Mouse (Mus musculus) intestine, postnatal 0 days (tissue): Measurements from ENCODE around the gene Ran. TPM values are rescaled to one million over a fixed set of nuclear protein-coding genes. Genes with fewer than 3 reads are reported as not detected.

Source experiments
- ATAC-seq: fragments of 200-750 bp; cut with Nextera tagmentation; 2 replicates; pipeline ENCODE4 v1.8.0; 2017; ENCODE audit warnings: mild to moderate bottlenecking, moderate TSS enrichment, moderate library complexity
- H3K27ac ChIP-seq: fragments of 300-500 bp; sonication (generic); 2 replicates; pipeline ENCODE4 v1.5.1; 2014; ENCODE audit warnings: mild to moderate bottlenecking, low read depth, low read length, moderate library complexity
- H3K27me3 ChIP-seq: fragments of 300-500 bp; sonication (generic); replicated peaks from 2 replicates; pipeline ENCODE4 v1.6.1; 2014; ENCODE audit warnings: low read length, mixed read lengths; ENCODE audit not compliant: control insufficient read depth, insufficient read depth
- H3K36me3 ChIP-seq: fragments of 300-500 bp; sonication (generic); 2 replicates; pipeline ENCODE4 v1.6.1; 2014; ENCODE audit warnings: mild to moderate bottlenecking, moderate library complexity; ENCODE audit not compliant: control insufficient read depth, insufficient read depth
- H3K4me1 ChIP-seq: fragments of 300-500 bp; sonication (generic); replicated peaks from 2 replicates; pipeline ENCODE4 v1.6.1; 2014; ENCODE audit warnings: antibody characterized with exemption, low read length, mixed read lengths; ENCODE audit not compliant: control insufficient read depth, insufficient read depth
- H3K4me2 ChIP-seq: fragments of 300-500 bp; sonication (generic); replicated peaks from 2 replicates; pipeline ENCODE4 v1.6.1; 2014; ENCODE audit warnings: low read depth, mild to moderate bottlenecking, moderate library complexity
- H3K4me3 ChIP-seq: fragments of 300-500 bp; sonication (generic); 2 replicates; pipeline ENCODE4 v1.5.1; 2014; ENCODE audit warnings: low read depth, low read length
- H3K9ac ChIP-seq: fragments of 300-500 bp; sonication (generic); 2 replicates; pipeline ENCODE4 v1.6.1; 2014; ENCODE audit warnings: mild to moderate bottlenecking, low read depth, low read length
- H3K9me3 ChIP-seq: fragments of 300-500 bp; sonication (generic); 2 replicates; pipeline ENCODE4 v1.6.1; 2016; ENCODE audit warnings: mixed run types; ENCODE audit not compliant: control insufficient read depth
- CTCF ChIP-seq: sonication (generic); IDR thresholded peaks from 2 replicates; pipeline ENCODE4 v1.5.1; 2016; ENCODE audit warnings: low read depth, mild to moderate bottlenecking, control low read depth, antibody characterized with exemption, moderate library complexity
- WGBS: fragments of 180-500 bp; shearing (Covaris S2); extraction: QIAGEN DNeasy Blood & Tissue Kit; methylation state at CpG from one replicate; pipeline ENCODE4 v1.1.7; 2014; 5-methylcytosine and 5-hydroxymethylcytosine counted together
- polyA plus RNA-seq: library from polyadenylated mRNA; unstranded; fragments of >200 nt; fragmentation: Nextera tagmentation; extraction: Ambion mirVana; gene quantifications from 2 replicates; pipeline ENCODE4 v1.2.1, GENCODE M21; 2015

Gene Ran
- polyA plus RNA-seq, 1 experiment from 2014 or later, result 196 TPM

GRCm38 (mm10) chr5:128980857-128981256 lies 39.0 kb upstream of the Ran start:
- Histone ChIP-seq H3K27ac (no peak overlapping the region), H3K9ac (no peak overlapping the region), H3K4me1 (no peaks in the 10 kb centered on the region), H3K9me3 (no peaks in the 10 kb centered on the region), H3K27me3 (no peaks in the 10 kb centered on the region), H3K4me2 (no peak overlapping the region), H3K4me3 (no peak overlapping the region), H3K36me3 (peaks cover 13% of the 10 kb centered on the region; the same call in 1 of the 2 replicates)
- WGBS, result 63% methylated on average over 7 of the region's 7 CpGs
- ATAC-seq, result no peak
- TF ChIP-seq CTCF, result no peak

DNA sequence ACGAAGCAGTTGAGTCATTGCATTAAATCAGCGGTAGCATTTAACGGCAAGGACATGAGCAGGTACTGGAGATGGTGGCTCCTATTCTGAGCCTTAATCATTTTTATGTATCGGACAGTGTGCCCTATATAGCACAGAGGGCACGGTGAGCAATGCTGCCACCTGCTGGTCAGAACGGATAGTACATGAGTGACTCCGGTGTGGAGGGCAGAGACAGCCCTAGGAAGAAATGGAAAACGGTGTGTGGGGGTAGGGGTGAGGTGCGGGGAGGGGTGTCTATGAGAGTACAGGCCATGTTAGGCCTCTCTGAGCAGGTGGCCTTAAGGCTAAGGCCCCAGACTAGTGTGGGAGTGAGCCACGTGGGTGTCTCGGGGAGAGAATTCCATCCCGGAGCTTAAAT lies 38.3 kb upstream of the Ran start:
- 25% methylated on average over 12 of the region's 12 CpGs for WGBS
- H3K4me1 ChIP-seq, result no peaks in the 10 kb centered on the region
- no peak overlapping the region for H3K9ac ChIP-seq
- no peak overlapping the region for H3K4me2 ChIP-seq
- H3K9me3 ChIP-seq, result no peaks in the 10 kb centered on the region
- H3K27me3 ChIP-seq, result no peaks in the 10 kb centered on the region
- no peak overlapping the region for H3K4me3 ChIP-seq
- peaks cover 16% of the 10 kb centered on the region; the same call in 1 of the 2 replicates for H3K36me3 ChIP-seq
- ATAC-seq, result peak; percentile 36; the same call in 1 of the 2 replicates
- H3K27ac ChIP-seq, result no peak overlapping the region
- TF ChIP-seq CTCF, result peak; percentile 91

GRCm38 (mm10) chr5:128984536-128984935 lies 35.3 kb upstream of the Ran start:
- Histone ChIP-seq H3K9me3 (no peaks in the 10 kb centered on the region), H3K4me2 (no peak overlapping the region), H3K27ac (no peak overlapping the region), H3K4me3 (no peak overlapping the region), H3K4me1 (no peaks in the 10 kb centered on the region), H3K27me3 (no peaks in the 10 kb centered on the region), H3K9ac (no peak overlapping the region), H3K36me3 (peaks cover 16% of the 10 kb centered on the region; the same call in 1 of the 2 replicates)
- WGBS, result 87% methylated on average over 6 of the region's 6 CpGs
- TF ChIP-seq CTCF, result no peak
- no peak for ATAC-seq

DNA sequence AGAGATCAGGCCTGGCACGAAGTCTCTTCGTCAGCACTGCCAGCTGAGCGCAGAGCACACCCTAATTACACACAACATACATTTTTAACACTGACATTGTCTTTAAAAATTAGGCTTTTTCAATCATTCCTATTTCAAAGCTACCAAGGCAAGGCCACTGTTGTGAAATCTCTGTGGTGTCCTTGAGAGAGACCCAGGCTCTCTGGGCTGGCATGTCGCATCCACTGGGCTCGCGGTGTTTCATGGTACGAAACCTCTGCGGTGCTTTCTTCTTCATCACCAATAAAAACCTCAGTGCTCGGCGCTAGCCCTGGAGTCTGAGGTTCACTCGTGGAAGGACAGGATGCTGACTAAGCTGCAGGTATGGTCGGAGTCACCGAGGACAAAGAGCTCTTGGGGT lies 33.9 kb upstream of the Ran start:
- 91% methylated on average over 13 of the region's 13 CpGs for WGBS
- H3K9ac ChIP-seq, result no peak overlapping the region
- no peak overlapping the region for H3K27ac ChIP-seq
- H3K4me3 ChIP-seq, result no peak overlapping the region
- no peak for ATAC-seq
- H3K4me2 ChIP-seq, result no peak overlapping the region
- H3K36me3 ChIP-seq, result peaks cover 20% of the 10 kb centered on the region
- no peaks in the 10 kb centered on the region for H3K27me3 ChIP-seq
- no peaks in the 10 kb centered on the region for H3K4me1 ChIP-seq
- no peak for TF ChIP-seq CTCF
- no peaks in the 10 kb centered on the region for H3K9me3 ChIP-seq

DNA sequence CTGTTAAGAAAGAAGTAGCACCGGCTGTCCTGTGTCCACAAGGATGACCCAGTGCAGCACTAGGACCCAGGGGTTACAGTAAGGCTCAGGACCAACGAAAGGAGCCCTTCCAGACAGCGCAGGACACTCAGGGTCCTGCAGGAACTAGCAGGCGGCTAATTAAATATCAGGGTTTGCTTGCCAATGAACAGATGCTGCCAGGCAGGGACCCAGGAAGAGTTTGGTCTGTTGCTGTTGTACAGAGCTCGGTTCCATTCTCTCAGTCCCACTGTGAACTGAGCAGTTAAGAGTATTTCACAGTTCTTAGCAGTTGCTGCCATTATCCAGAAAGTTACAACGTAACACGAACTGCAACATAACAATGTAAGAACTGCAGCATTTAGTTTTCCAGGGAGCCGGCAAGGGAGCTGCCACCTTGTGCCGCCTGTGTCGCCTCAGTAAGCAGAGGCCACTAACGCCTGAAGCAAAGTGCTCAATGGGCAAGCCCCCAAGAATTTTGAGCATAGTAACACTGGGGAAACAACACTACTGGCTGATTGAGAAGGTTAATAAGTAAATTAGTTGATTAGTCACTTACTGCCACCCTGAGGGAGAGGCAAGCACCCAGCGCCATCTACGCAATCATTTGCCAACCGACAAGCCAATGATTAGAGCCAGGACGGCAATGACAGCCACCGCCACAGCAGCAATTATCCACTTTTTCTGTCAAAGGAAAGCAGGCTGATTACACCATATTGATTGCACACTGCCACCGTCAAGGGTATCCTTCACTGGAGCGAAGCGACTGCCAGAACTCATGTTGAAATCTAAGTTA lies 32.5 kb upstream of the Ran start:
- H3K36me3 ChIP-seq, result peaks cover 29% of the 10 kb centered on the region
- H3K9ac ChIP-seq, result no peak overlapping the region
- H3K4me1 ChIP-seq, result no peaks in the 10 kb centered on the region
- H3K27ac ChIP-seq, result no peak overlapping the region
- 82% methylated on average over 19 of the region's 19 CpGs for WGBS
- H3K4me2 ChIP-seq, result no peak overlapping the region
- H3K9me3 ChIP-seq, result no peaks in the 10 kb centered on the region
- no peak overlapping the region for H3K4me3 ChIP-seq
- no peak for TF ChIP-seq CTCF
- ATAC-seq, result no peak
- H3K27me3 ChIP-seq, result no peaks in the 10 kb centered on the region

GRCm38 (mm10) chr5:129000706-129001468 lies 19.0 kb upstream of the Ran start:
- Histone ChIP-seq H3K27me3 (no peaks in the 10 kb centered on the region), H3K36me3 (no peaks in the 10 kb centered on the region; the same call in 1 of the 2 replicates), H3K9me3 (no peaks in the 10 kb centered on the region), H3K27ac (no peak overlapping the region), H3K9ac (no peak overlapping the region), H3K4me3 (no peak overlapping the region), H3K4me1 (no peaks in the 10 kb centered on the region), H3K4me2 (no peak overlapping the region)
- no peak for TF ChIP-seq CTCF
- ATAC-seq, result no peak
- WGBS, result 54% methylated on average over 8 of the region's 8 CpGs
